Mouse (Mus musculus) ES-E14 (cell line): ENCODE results near the gene Tubgcp6. TPM values are rescaled to one million over a fixed set of nuclear protein-coding genes. Genes with fewer than 3 reads are reported as not detected.

Source experiments
- DNase-seq: peaks from one replicate; pipeline ENCODE4 v3.0.0-alpha.2; 2013; ENCODE audit warnings: low read depth, low spot score
- H3K27ac ChIP-seq: 2 replicates; pipeline ENCODE4 v1.5.1; 2012; ENCODE audit warnings: low read depth, mild to moderate bottlenecking, low read length, moderate library complexity, mixed read lengths; ENCODE audit not compliant: poor library complexity, insufficient read depth, severe bottlenecking
- H3K36me3 ChIP-seq: 2 replicates; pipeline ENCODE4 v1.6.1; 2012; ENCODE audit warnings: mild to moderate bottlenecking, low read length, moderate library complexity, mixed read lengths; ENCODE audit not compliant: control insufficient read depth, poor library complexity, insufficient read depth, severe bottlenecking
- H3K4me1 ChIP-seq, 2 experiments: fragments of 150-350 bp in 1 of 2; sonication (generic) in 1 of 2; 2 replicates each; pipeline ENCODE4 v1.6.1; 2012; ENCODE audit warnings: low read length in 2 of 2, mild to moderate bottlenecking in 1 of 2, mixed read lengths in 1 of 2; ENCODE audit not compliant: control insufficient read depth in 2 of 2, insufficient read depth in 2 of 2, poor library complexity in 1 of 2
- H3K4me3 ChIP-seq, 2 experiments: fragments of 150-350 bp in 1 of 2; sonication (generic) in 1 of 2; 2 replicates each; pipeline ENCODE4 v1.5.1; 2012; ENCODE audit warnings: low read length in 2 of 2, low read depth in 1 of 2, mild to moderate bottlenecking in 1 of 2, mixed read lengths in 1 of 2; ENCODE audit not compliant: insufficient read depth in 1 of 2, poor library complexity in 1 of 2, severe bottlenecking in 1 of 2
- H3K9ac ChIP-seq: 2 replicates; pipeline ENCODE4 v1.6.1; 2012; ENCODE audit warnings: low read depth, mild to moderate bottlenecking, low read length, mixed read lengths; ENCODE audit not compliant: poor library complexity, insufficient read depth, severe bottlenecking
- H3K9me3 ChIP-seq: fragments of 150-350 bp; sonication (generic); 2 replicates; pipeline ENCODE4 v1.6.1; 2012; ENCODE audit warnings: low read depth, mild to moderate bottlenecking, low read length; ENCODE audit not compliant: control insufficient read depth, insufficient read depth
- CHD2 ChIP-seq: IDR thresholded peaks from 2 replicates; pipeline ENCODE4 v1.6.1; 2014; ENCODE audit warnings: mild to moderate bottlenecking, low read depth, low read length, inconsistent platforms
- HCFC1 ChIP-seq: IDR thresholded peaks from 2 replicates; pipeline ENCODE4 v1.6.1; 2012; ENCODE audit warnings: low read length, inconsistent platforms, borderline replicate concordance; ENCODE audit not compliant: insufficient read depth
- MAFK ChIP-seq: IDR thresholded peaks from 2 replicates; pipeline ENCODE4 v1.6.1; 2014; ENCODE audit warnings: mild to moderate bottlenecking, low read depth, low read length, inconsistent platforms; ENCODE audit not compliant: insufficient read depth
- ZC3H11A ChIP-seq: IDR thresholded peaks from 2 replicates; pipeline ENCODE4 v1.6.1; 2012; ENCODE audit warnings: low read depth, mild to moderate bottlenecking, inconsistent platforms, low read length, borderline replicate concordance
- ZNF384 ChIP-seq: IDR thresholded peaks from 2 replicates; pipeline ENCODE4 v1.6.1; 2012; ENCODE audit warnings: low read depth, low read length, inconsistent platforms
- in situ Hi-C, 2 experiments: fragments of 600-800 bp; cut with MboI; formaldehyde crosslinking; loops; one replicate each; pipeline ENCODE4 v1.15.1; 2025; ENCODE audit warnings: low sequenced_read_pairs in 2 of 2, inconsistent platforms in 1 of 2; ENCODE audit not compliant: unreplicated experiment in 2 of 2
- total RNA-seq: library from RNA; depleted of rRNA; stranded (reverse); fragments of 300-350 nt; gene quantifications from 2 replicates; pipeline ENCODE4 v1.2.3, GENCODE M21; 2012

Tubgcp6 gene
- total RNA-seq, 1 experiment = 37.3 TPM

GRCm38 (mm10) chr15:89060811-89061460 is 62.0 kb downstream of the Tubgcp6 start:
- no peak overlapping the region for H3K27ac ChIP-seq
- H3K4me1 ChIP-seq = peaks cover 0 to 6% of the 10 kb centered on the region in 2 experiments; a peak in 1 of 4 replicates
- H3K9ac ChIP-seq = no peak overlapping the region
- peak overlapping the region in 1 of 2 experiments; percentile 83; a peak in 1 of 4 replicates for H3K4me3 ChIP-seq
- in situ Hi-C loops = no loop called here
- DNase-seq = no peak
- TF ChIP-seq HCFC1 = no peak
- no peak for TF ChIP-seq MAFK
- TF ChIP-seq CHD2 = no peak
- no peaks in the 10 kb centered on the region for H3K36me3 ChIP-seq
- H3K9me3 ChIP-seq = no peaks in the 10 kb centered on the region

GRCm38 (mm10) chr15:89060032-89060681 is 62.8 kb downstream of the Tubgcp6 start:
- no peaks in the 10 kb centered on the region for H3K36me3 ChIP-seq
- peaks cover 0 to 6% of the 10 kb centered on the region in 2 experiments; a peak in 1 of 4 replicates for H3K4me1 ChIP-seq
- in situ Hi-C loops = no loop called here
- no peak for DNase-seq
- H3K27ac ChIP-seq = no peak overlapping the region
- H3K9ac ChIP-seq = peak overlapping the region; percentile 67
- H3K9me3 ChIP-seq = no peaks in the 10 kb centered on the region
- peak overlapping the region; percentile 80 to 83 for H3K4me3 ChIP-seq
- TF ChIP-seq MAFK (no peak), ZC3H11A (no peak), ZNF384 (no peak), CHD2 (no peak), HCFC1 (no peak)

- in situ Hi-C loops = no loop called here
- Histone ChIP-seq H3K36me3 (no peaks in the 10 kb centered on the region), H3K4me3 (peak within 1 kb of the TSS; percentile 80 to 83), H3K4me1 (peaks cover 0 to 6% of the 10 kb centered on the region in 2 experiments; a peak in 1 of 4 replicates), H3K9ac (peak within 1 kb of the TSS; percentile 67), H3K27ac (no peak within 1 kb of the TSS), H3K9me3 (no peaks in the 10 kb centered on the region)
- no peak for DNase-seq
- TF ChIP-seq MAFK = peak; percentile 63
- no peak for TF ChIP-seq HCFC1
- peak; percentile 55; the same call in 1 of the 2 replicates for TF ChIP-seq ZNF384
- no peak for TF ChIP-seq CHD2
- no peak for TF ChIP-seq ZC3H11A
These were observed 63.6 kb downstream of the Tubgcp6 start, which contains the start of gene Panx2 for GRCm38 (mm10) chr15:89059161-89059931. TSS of gene Panx2 (plus strand) at chr15:89059734.

- Histone ChIP-seq H3K36me3 (no peaks in the 10 kb centered on the region), H3K27ac (no peak overlapping the region), H3K4me3 (peak overlapping the region; percentile 62 to 83; a peak in 2 of 4 replicates), H3K9ac (no peak overlapping the region), H3K9me3 (no peaks in the 10 kb centered on the region), H3K4me1 (peaks cover 0 to 6% of the 10 kb centered on the region in 2 experiments; a peak in 1 of 4 replicates)
- TF ChIP-seq MAFK (no peak), CHD2 (no peak), ZNF384 (no peak), HCFC1 (no peak), ZC3H11A (no peak)
- in situ Hi-C loops = no loop called here
- DNase-seq = no peak
These were observed 64.2 kb downstream of the Tubgcp6 start for GRCm38 (mm10) chr15:89058736-89059135.
